Mouse (Mus musculus): ENCODE data around the gene R3hdm4.

GRCm38 (mm10) chr10:79896306-79896705, 24.7 kb downstream of the R3hdm4 start:
- TF ChIP-seq CTCF (IDR thresholded peaks at IDR 0.05; ENCODE audit: borderline replicate concordance, insufficient read depth, low read depth, low read length) (no peak), POLR2A (IDR thresholded peaks at IDR 0.05; ENCODE audit: borderline replicate concordance, insufficient read depth, low read length) (no peak)

All from cerebellum, adult 2 months (tissue).